In the genomic region with DNA sequence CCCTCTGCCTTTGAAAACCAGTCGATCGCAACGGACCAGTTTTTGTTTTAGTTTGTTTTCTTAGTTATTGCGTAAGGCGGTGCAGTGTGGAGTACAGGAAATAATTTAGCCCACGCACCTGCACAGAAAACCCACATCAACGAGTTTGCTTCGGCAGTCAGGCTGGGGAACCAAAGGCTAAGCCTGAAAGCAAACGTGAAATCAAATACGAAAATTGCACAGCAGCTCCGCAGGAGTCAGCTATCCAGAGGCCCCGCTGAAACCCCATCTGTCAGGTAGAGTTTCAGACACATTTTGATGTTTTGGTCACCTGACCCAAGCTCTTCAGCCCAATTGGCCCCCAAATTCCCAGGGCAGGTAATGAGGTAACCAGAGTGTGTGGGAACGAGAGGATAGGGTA, we compare ENCODE assay signal across 10 mouse cellular contexts.
A peak's percentile ranks its signal among the peaks of the same experiment; 100 is the strongest.
DNase-seq lines count a peak whose midpoint lies in the region; ATAC-seq and TF ChIP-seq lines count a peak whose summit lies in the region.
"Had no signal": no experiment of that assay in that cellular context is flagged by ENCODE, and none has a peak within 500 bp of the region (broad histone marks: within the 10 kb centered on the region; RNA-seq: fewer than 3 reads in every experiment).

No protein-coding gene starts in this region.

- no peaks in the 10 kb centered on the region for H3K4me1 ChIP-seq in heart, postnatal 0 days (ENCODE audit: control insufficient read depth, insufficient read depth)
- H3K4me1 ChIP-seq in heart, embryonic 10.5 days: 0 out of 2 replicates have a peak, but pooled peaks cover 6% of the 10 kb centered on the region
- H3K4me1 ChIP-seq in embryonic facial prominence, embryonic 11.5 days (ENCODE audit: control insufficient read depth, insufficient read depth, low read length): no peaks in the 10 kb centered on the region; the same call in 1 of the 2 replicates
- 0 out of 2 replicates have a peak, but pooled peaks cover 12% of the 10 kb centered on the region for H3K4me1 ChIP-seq in neural tube, embryonic 15.5 days

- ATAC-seq in heart, postnatal 0 days (ENCODE audit: insufficient read depth, low read depth): no peak
- peak; percentile 66 for ATAC-seq in embryonic facial prominence, embryonic 11.5 days (replicated peaks; ENCODE audit: insufficient number of reproducible peaks, low FRiP score, low TSS enrichment, low read depth)
- no peak for ATAC-seq in neural tube, embryonic 15.5 days (ENCODE audit: low FRiP score)

- H3K4me2 ChIP-seq in heart, postnatal 0 days (ENCODE audit: low read depth, low read length): no peak overlapping the region
- H3K4me2 ChIP-seq in embryonic facial prominence, embryonic 11.5 days (ENCODE audit: low read depth, low read length): no peak overlapping the region
- H3K4me2 ChIP-seq in neural tube, embryonic 15.5 days: no peak overlapping the region

- no peak overlapping the region for H3K9ac ChIP-seq in heart, postnatal 0 days (replicated peaks; ENCODE audit: low read depth, low read length)
- H3K9ac ChIP-seq in embryonic facial prominence, embryonic 11.5 days (replicated peaks; ENCODE audit: low read length): no peak overlapping the region
- H3K9ac ChIP-seq in neural tube, embryonic 15.5 days (replicated peaks): no peak overlapping the region

- TF ChIP-seq CTCF in heart, postnatal 0 days (IDR thresholded peaks at IDR 0.05; ENCODE audit: low read depth): no peak

- TF ChIP-seq EP300 in heart, postnatal 0 days (IDR thresholded peaks at IDR 0.05; ENCODE audit: low read depth): no peak

- H3K9me3 ChIP-seq in heart, postnatal 0 days (replicated peaks; ENCODE audit: control insufficient read depth, low read length): no peaks in the 10 kb centered on the region
- H3K9me3 ChIP-seq in heart, embryonic 10.5 days: no peaks in the 10 kb centered on the region
- H3K9me3 ChIP-seq in embryonic facial prominence, embryonic 11.5 days (replicated peaks; ENCODE audit: control insufficient read depth, low read length): no peaks in the 10 kb centered on the region
- H3K9me3 ChIP-seq in neural tube, embryonic 15.5 days (replicated peaks): no peaks in the 10 kb centered on the region

- DNase-seq in heart, postnatal 0 days (ENCODE audit: low spot score): no peak
- no peak for DNase-seq in heart, embryonic 10.5 days (ENCODE audit: low spot score)
- peak; percentile 1 for DNase-seq in A20 (ENCODE audit: low read depth, low spot score)
- peak; percentile 73 for DNase-seq in embryonic facial prominence, embryonic 11.5 days (ENCODE audit: low spot score)
- peak; percentile 40 for DNase-seq in lung, postnatal 36 days
- DNase-seq in adrenal gland, adult 18-20 months (ENCODE audit: low spot score in 2 of 2): no peak
- DNase-seq in left cerebral cortex, adult 18-20 months (ENCODE audit: low spot score in 2 of 2): no peak
- DNase-seq: heart, postnatal 14 days; kidney, adult 18-20 months had no signal

- peak overlapping the region; percentile 30; the same call in 1 of the 2 replicates for H3K27ac ChIP-seq in heart, postnatal 0 days (ENCODE audit: low read depth)
- no peak overlapping the region for H3K27ac ChIP-seq in heart, embryonic 10.5 days
- no peak overlapping the region for H3K27ac ChIP-seq in embryonic facial prominence, embryonic 11.5 days (replicated peaks; ENCODE audit: low read depth, low read length)
- no peak overlapping the region for H3K27ac ChIP-seq in neural tube, embryonic 15.5 days (replicated peaks)

- H3K27me3 ChIP-seq in heart, postnatal 0 days (ENCODE audit: control insufficient read depth, insufficient read depth, low read length): no peaks in the 10 kb centered on the region
- no peaks in the 10 kb centered on the region for H3K27me3 ChIP-seq in heart, embryonic 10.5 days (ENCODE audit: insufficient read depth, poor library complexity, severe bottlenecking)
- H3K27me3 ChIP-seq in embryonic facial prominence, embryonic 11.5 days (ENCODE audit: control insufficient read depth, insufficient read depth, low read length): no peaks in the 10 kb centered on the region
- no peaks in the 10 kb centered on the region for H3K27me3 ChIP-seq in neural tube, embryonic 15.5 days (replicated peaks)

- no peaks in the 10 kb centered on the region for H3K36me3 ChIP-seq in heart, postnatal 0 days (replicated peaks; ENCODE audit: control insufficient read depth, insufficient read depth, low read length)
- H3K36me3 ChIP-seq in heart, embryonic 10.5 days: no peaks in the 10 kb centered on the region
- no peaks in the 10 kb centered on the region for H3K36me3 ChIP-seq in embryonic facial prominence, embryonic 11.5 days (replicated peaks; ENCODE audit: control insufficient read depth, insufficient read depth, low read depth, low read length)
- no peaks in the 10 kb centered on the region for H3K36me3 ChIP-seq in neural tube, embryonic 15.5 days

- 75% methylated on average over 13 of the region's 13 CpGs for WGBS in heart, postnatal 0 days
- WGBS in heart, embryonic 10.5 days: 77% methylated on average over 13 of the region's 13 CpGs
- WGBS in embryonic facial prominence, embryonic 11.5 days: 27% methylated on average over 13 of the region's 13 CpGs
- 82% methylated on average over 13 of the region's 13 CpGs for WGBS in neural tube, embryonic 15.5 days

- H3K4me3 ChIP-seq in heart, postnatal 0 days (ENCODE audit: low read depth, low read length): no peak overlapping the region
- no peak overlapping the region for H3K4me3 ChIP-seq in heart, embryonic 10.5 days
- no peak overlapping the region for H3K4me3 ChIP-seq in embryonic facial prominence, embryonic 11.5 days (ENCODE audit: low read depth, low read length)
- H3K4me3 ChIP-seq in neural tube, embryonic 15.5 days (replicated peaks): no peak overlapping the region

Comparison
In these comparisons a context has a peak if more than half of its experiments do, and no peak if none do; other contexts are left out.
1. DNase-seq: peak in A20 (single experiment), embryonic facial prominence, embryonic 11.5 days (single experiment) and lung, postnatal 36 days (single experiment); none in heart, postnatal 0 days (single experiment), heart, embryonic 10.5 days (single experiment), adrenal gland, adult 18-20 months (0 of 2) and left cerebral cortex, adult 18-20 months (0 of 2).